Mouse (Mus musculus) liver, embryonic 16.5 days (tissue): ENCODE data around the gene Smoc1. TPM values are rescaled to one million over a fixed set of nuclear protein-coding genes. Genes with fewer than 3 reads are reported as not detected.

Experiments
- ATAC-seq: fragments of 200-750 bp; cut with Nextera tagmentation; 2 replicates; pipeline ENCODE4 v1.8.0; 2017; ENCODE audit warnings: low read depth, mild to moderate bottlenecking, moderate number of reproducible peaks, moderate library complexity
- H3K27ac ChIP-seq: fragments of 300-500 bp; sonication (generic); 2 replicates; pipeline ENCODE4 v1.5.1; 2014; ENCODE audit warnings: mild to moderate bottlenecking, low read length
- H3K27me3 ChIP-seq: fragments of 300-500 bp; sonication (generic); 2 replicates; pipeline ENCODE4 v1.6.1; 2014; ENCODE audit warnings: low read depth, low read length, mixed read lengths; ENCODE audit not compliant: control insufficient read depth, insufficient read depth
- H3K36me3 ChIP-seq: fragments of 300-500 bp; sonication (generic); 2 replicates; pipeline ENCODE4 v1.6.1; 2014; ENCODE audit warnings: mild to moderate bottlenecking; ENCODE audit not compliant: control insufficient read depth, insufficient read depth
- H3K4me1 ChIP-seq: fragments of 300-500 bp; sonication (generic); 2 replicates; pipeline ENCODE4 v1.6.1; 2014; ENCODE audit warnings: low read depth, low read length, mixed read lengths; ENCODE audit not compliant: control insufficient read depth
- H3K4me2 ChIP-seq: fragments of 300-500 bp; sonication (generic); 2 replicates; pipeline ENCODE4 v1.6.1; 2014; ENCODE audit warnings: low read depth, low read length, mixed read lengths
- H3K4me3 ChIP-seq: fragments of 300-500 bp; sonication (generic); 2 replicates; pipeline ENCODE4 v1.5.1; 2014; ENCODE audit warnings: low read depth, mild to moderate bottlenecking, low read length
- H3K9ac ChIP-seq: fragments of 300-500 bp; sonication (generic); 2 replicates; pipeline ENCODE4 v1.6.1; 2014; ENCODE audit warnings: low read depth, low read length
- H3K9me3 ChIP-seq: fragments of 300-500 bp; sonication (generic); replicated peaks from 2 replicates; pipeline ENCODE4 v1.6.1; 2016; ENCODE audit warnings: low read length; ENCODE audit not compliant: control insufficient read depth
- WGBS: fragments of 180-500 bp; shearing (Covaris S2); extraction: QIAGEN DNeasy Blood & Tissue Kit; methylation state at CpG from one replicate; pipeline ENCODE4 v1.1.7; 2014; ENCODE audit not compliant: insufficient replicate concordance; 5-methylcytosine and 5-hydroxymethylcytosine counted together
- polyA plus RNA-seq: library from polyadenylated mRNA; unstranded; fragments of >200 nt; fragmentation: Nextera tagmentation; extraction: Ambion mirVana; gene quantifications from 2 replicates; pipeline ENCODE4 v1.2.1, GENCODE M21; 2015

Smoc1 gene
- polyA plus RNA-seq, 1 experiment from 2014 or later: 15.9 TPM

- H3K27me3 ChIP-seq: no peaks in the 10 kb centered on the region
- ATAC-seq: peak; percentile 70; the same call in 1 of the 2 replicates
- WGBS: 39% methylated on average over 3 of the region's 3 CpGs
- no peak overlapping the region for H3K9ac ChIP-seq
- no peak overlapping the region for H3K27ac ChIP-seq
- no peaks in the 10 kb centered on the region for H3K36me3 ChIP-seq
- no peaks in the 10 kb centered on the region for H3K4me1 ChIP-seq
- no peak overlapping the region for H3K4me3 ChIP-seq
- H3K9me3 ChIP-seq: no peaks in the 10 kb centered on the region
- H3K4me2 ChIP-seq: no peak overlapping the region
These were observed 100.2 kb downstream of the Smoc1 start for GRCm38 (mm10) chr12:81126842-81127241.

- no peak for ATAC-seq
- 61% methylated on average over 5 of the region's 5 CpGs for WGBS
These were observed 102.1 kb downstream of the Smoc1 start for GRCm38 (mm10) chr12:81128693-81129092.

GRCm38 (mm10) chr12:81130692-81131091 lies 104.1 kb downstream of the Smoc1 start:
- no peak for ATAC-seq
- no peaks in the 10 kb centered on the region for H3K27me3 ChIP-seq
- no peaks in the 10 kb centered on the region for H3K9me3 ChIP-seq
- H3K9ac ChIP-seq: no peak overlapping the region
- H3K27ac ChIP-seq: no peak overlapping the region
- no peak overlapping the region for H3K4me3 ChIP-seq
- 29% methylated on average over 3 of the region's 3 CpGs for WGBS
- H3K4me1 ChIP-seq: peaks cover 2% of the 10 kb centered on the region; the same call in 1 of the 2 replicates
- no peak overlapping the region for H3K4me2 ChIP-seq
- no peaks in the 10 kb centered on the region for H3K36me3 ChIP-seq

More at GRCm38 (mm10) chr12:81128693-81129092, 102.1 kb downstream of the Smoc1 start:
- Histone ChIP-seq H3K9ac (no peak overlapping the region), H3K4me2 (no peak overlapping the region), H3K27ac (no peak overlapping the region), H3K4me3 (no peak overlapping the region), H3K4me1 (peaks cover 2% of the 10 kb centered on the region; the same call in 1 of the 2 replicates), H3K36me3 (no peaks in the 10 kb centered on the region), H3K9me3 (no peaks in the 10 kb centered on the region), H3K27me3 (no peaks in the 10 kb centered on the region)

- no peaks in the 10 kb centered on the region for H3K9me3 ChIP-seq
- ATAC-seq: no peak
- H3K4me1 ChIP-seq: peaks cover 2% of the 10 kb centered on the region; the same call in 1 of the 2 replicates
- H3K27ac ChIP-seq: no peak overlapping the region
- no peaks in the 10 kb centered on the region for H3K36me3 ChIP-seq
- 62% methylated on average over 4 of the region's 4 CpGs for WGBS
- H3K4me2 ChIP-seq: no peak overlapping the region
- no peak overlapping the region for H3K9ac ChIP-seq
- no peaks in the 10 kb centered on the region for H3K27me3 ChIP-seq
- no peak overlapping the region for H3K4me3 ChIP-seq
These were observed 104.5 kb downstream of the Smoc1 start for GRCm38 (mm10) chr12:81131114-81131513.

GRCm38 (mm10) chr12:81133055-81133665 lies 106.6 kb downstream of the Smoc1 start:
- ATAC-seq: no peak
- Histone ChIP-seq H3K27me3 (no peaks in the 10 kb centered on the region), H3K27ac (no peak overlapping the region), H3K9ac (no peak overlapping the region), H3K9me3 (no peaks in the 10 kb centered on the region), H3K4me3 (no peak overlapping the region), H3K4me1 (peaks cover 2% of the 10 kb centered on the region; the same call in 1 of the 2 replicates), H3K4me2 (no peak overlapping the region), H3K36me3 (no peaks in the 10 kb centered on the region)
- WGBS: 45% methylated on average over 4 of the region's 4 CpGs

GRCm38 (mm10) chr12:81138217-81138616 lies 111.6 kb downstream of the Smoc1 start:
- H3K27ac ChIP-seq: no peak overlapping the region
- no peaks in the 10 kb centered on the region for H3K27me3 ChIP-seq
- no peak overlapping the region for H3K4me2 ChIP-seq
- H3K36me3 ChIP-seq: no peaks in the 10 kb centered on the region
- ATAC-seq: no peak
- no peaks in the 10 kb centered on the region for H3K9me3 ChIP-seq
- peaks cover 2% of the 10 kb centered on the region; the same call in 1 of the 2 replicates for H3K4me1 ChIP-seq
- H3K4me3 ChIP-seq: no peak overlapping the region
- H3K9ac ChIP-seq: no peak overlapping the region
- 60% methylated on average over 6 of the region's 6 CpGs for WGBS

GRCm38 (mm10) chr12:81139463-81139862 lies 112.9 kb downstream of the Smoc1 start:
- Histone ChIP-seq H3K27ac (no peak overlapping the region), H3K36me3 (no peaks in the 10 kb centered on the region)

GRCm38 (mm10) chr12:81140594-81141328 lies 114.2 kb downstream of the Smoc1 start:
- H3K27me3 ChIP-seq: no peaks in the 10 kb centered on the region
- no peak overlapping the region for H3K4me2 ChIP-seq
- peaks cover 2% of the 10 kb centered on the region; the same call in 1 of the 2 replicates for H3K4me1 ChIP-seq
- no peaks in the 10 kb centered on the region for H3K36me3 ChIP-seq
- H3K9me3 ChIP-seq: no peaks in the 10 kb centered on the region
- H3K4me3 ChIP-seq: no peak overlapping the region
- H3K27ac ChIP-seq: no peak overlapping the region
- 55% methylated on average over 9 of the region's 9 CpGs for WGBS
- H3K9ac ChIP-seq: no peak overlapping the region
- ATAC-seq: no peak

More at GRCm38 (mm10) chr12:81139463-81139862, 112.9 kb downstream of the Smoc1 start:
- no peak for ATAC-seq
- Histone ChIP-seq H3K9me3 (no peaks in the 10 kb centered on the region), H3K9ac (no peak overlapping the region), H3K4me1 (peaks cover 2% of the 10 kb centered on the region; the same call in 1 of the 2 replicates), H3K27me3 (no peaks in the 10 kb centered on the region), H3K4me3 (no peak overlapping the region), H3K4me2 (no peak overlapping the region)
- WGBS: 65% methylated on average over 6 of the region's 6 CpGs

GRCm38 (mm10) chr12:81141329-81141711 lies 114.7 kb downstream of the Smoc1 start:
- no peak overlapping the region for H3K9ac ChIP-seq
- H3K9me3 ChIP-seq: no peaks in the 10 kb centered on the region
- ATAC-seq: 0 out of 2 replicates have a peak, but pooled peaks have one; percentile 16
- 65% methylated on average over 7 of the region's 7 CpGs for WGBS
- H3K4me1 ChIP-seq: peaks cover 2% of the 10 kb centered on the region; the same call in 1 of the 2 replicates
- no peak overlapping the region for H3K4me3 ChIP-seq
- no peaks in the 10 kb centered on the region for H3K27me3 ChIP-seq
- no peak overlapping the region for H3K27ac ChIP-seq
- no peak overlapping the region for H3K4me2 ChIP-seq
- no peaks in the 10 kb centered on the region for H3K36me3 ChIP-seq
